Mouse (Mus musculus) thymus, adult 2 months (tissue): ENCODE results near the gene Ifnl2.

Source experiments
- CTCF ChIP-seq: fragments of 200-500 bp; IDR thresholded peaks from 2 replicates; pipeline ENCODE4 v1.5.1; 2012; ENCODE audit warnings: mild to moderate bottlenecking, control low read depth, low read length, moderate library complexity, borderline replicate concordance; ENCODE audit not compliant: control insufficient read depth, poor library complexity, insufficient read depth; ENCODE audit errors: extremely low read depth
- POLR2A ChIP-seq: fragments of 200-500 bp; IDR thresholded peaks from 2 replicates; pipeline ENCODE4 v1.6.1; 2012; ENCODE audit warnings: mild to moderate bottlenecking, low read length, control low read depth, moderate library complexity; ENCODE audit not compliant: control insufficient read depth, poor library complexity, insufficient read depth; ENCODE audit errors: extremely low read depth

GRCm38 (mm10) chr7:28545048-28545890 lies 35.0 kb upstream of the Ifnl2 start:
- TF ChIP-seq POLR2A (no peak), CTCF (no peak)
